Mouse (Mus musculus): ENCODE data around the gene Nfkbib.

GRCm38 (mm10) chr7:28719650-28720049 lies 47.7 kb downstream of the Nfkbib start:
- TF ChIP-seq CTCF (IDR thresholded peaks at IDR 0.05; ENCODE audit: low read depth), result no peak
- no peak for TF ChIP-seq EP300 (optimal IDR thresholded peaks at IDR 0.05)

Measured in stomach, postnatal 0 days (tissue).